Mouse (Mus musculus): ENCODE results near the gene Tsga10. TPM values are rescaled to one million over a fixed set of nuclear protein-coding genes. Genes with fewer than 3 reads are reported as not detected.

Tsga10 gene
- total RNA-seq, 2 experiments from 2014 or later, result 20.0 to 24.0 TPM

DNA sequence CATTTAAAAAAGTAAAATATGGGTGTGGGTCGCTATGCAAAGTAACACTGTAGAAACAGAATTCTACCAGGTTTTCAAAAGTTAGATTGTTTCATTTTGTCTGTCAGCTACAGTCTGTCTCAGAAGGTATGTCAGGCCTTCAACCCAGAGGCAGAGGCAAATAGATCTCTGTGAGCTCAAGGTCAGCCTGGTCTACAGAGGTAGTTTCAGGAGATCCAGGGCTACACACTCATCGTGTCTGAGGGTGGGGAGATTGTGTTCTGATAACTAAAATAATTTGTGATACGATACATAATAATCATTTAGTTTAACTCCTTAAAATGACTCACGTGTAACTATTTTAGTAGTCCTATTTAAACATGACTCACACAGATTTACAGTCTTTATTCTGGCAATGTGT lies 6.9 kb upstream of the Tsga10 start:
- intact Hi-C loops (cut with DNase I), result no loop called here
- no peak for DNase-seq (ENCODE audit: extremely low spot score in 1 of 2, low spot score in 2 of 2)
- TF ChIP-seq CTCF (IDR thresholded peaks at IDR 0.05), result no peak
- no peak overlapping the region for H3K27ac ChIP-seq
- no peak overlapping the region for H3K4me3 ChIP-seq

DNA sequence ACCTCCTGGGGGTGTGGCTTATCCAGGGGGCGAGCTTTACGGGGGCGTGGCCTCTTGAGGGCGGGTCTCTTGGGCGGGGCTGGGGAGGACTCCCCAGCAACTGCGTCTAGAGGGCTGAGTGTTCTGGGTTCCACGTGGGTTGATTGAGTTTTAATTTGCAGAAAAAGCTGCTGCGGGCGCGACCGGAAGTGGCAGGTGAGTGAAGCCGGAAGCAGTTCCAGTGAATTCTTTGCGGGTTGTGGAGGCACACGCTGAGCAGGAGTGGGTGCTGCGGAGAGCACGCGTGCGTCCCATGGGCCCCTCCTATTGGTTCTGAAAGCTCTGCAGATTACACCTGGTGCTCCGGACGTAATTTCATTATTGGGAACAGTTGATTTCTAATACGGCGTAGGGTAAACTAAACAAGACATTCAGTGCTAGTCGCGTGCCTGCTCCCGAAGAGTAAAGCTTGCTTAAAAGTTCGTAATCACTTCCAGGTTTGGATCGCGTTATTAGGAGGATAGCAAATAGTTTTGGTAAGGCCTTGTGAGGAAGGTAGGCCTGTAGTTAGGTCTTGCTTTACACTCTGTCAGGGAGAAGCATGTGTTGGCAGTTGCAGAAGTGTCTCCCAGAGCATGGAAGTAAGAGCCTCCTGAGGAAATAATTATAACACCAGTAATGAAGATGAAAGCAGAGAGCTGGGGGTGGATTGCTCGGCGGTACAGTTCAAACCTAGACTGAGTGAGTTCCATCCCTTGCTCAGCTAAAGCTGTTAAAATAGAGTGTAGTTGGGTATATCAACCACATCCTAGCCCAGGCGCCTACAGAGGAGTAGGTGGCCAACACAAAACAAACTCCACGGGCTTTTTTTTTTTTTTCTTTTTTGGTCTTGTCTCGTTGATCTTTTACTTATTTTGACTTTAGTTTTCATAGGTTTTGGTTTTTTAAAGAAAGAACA lies 6.2 kb upstream of the Tsga10 start:
- peak overlapping the region; percentile 58 for H3K4me3 ChIP-seq
- intact Hi-C loops (cut with DNase I), result no loop called here
- peak overlapping the region; percentile 66 for H3K27ac ChIP-seq
- DNase-seq (ENCODE audit: extremely low spot score in 1 of 2, low spot score in 2 of 2), result peak; percentile 68 to 82
- TF ChIP-seq CTCF (IDR thresholded peaks at IDR 0.05), result no peak; the same call in 1 of the 2 replicates

DNA sequence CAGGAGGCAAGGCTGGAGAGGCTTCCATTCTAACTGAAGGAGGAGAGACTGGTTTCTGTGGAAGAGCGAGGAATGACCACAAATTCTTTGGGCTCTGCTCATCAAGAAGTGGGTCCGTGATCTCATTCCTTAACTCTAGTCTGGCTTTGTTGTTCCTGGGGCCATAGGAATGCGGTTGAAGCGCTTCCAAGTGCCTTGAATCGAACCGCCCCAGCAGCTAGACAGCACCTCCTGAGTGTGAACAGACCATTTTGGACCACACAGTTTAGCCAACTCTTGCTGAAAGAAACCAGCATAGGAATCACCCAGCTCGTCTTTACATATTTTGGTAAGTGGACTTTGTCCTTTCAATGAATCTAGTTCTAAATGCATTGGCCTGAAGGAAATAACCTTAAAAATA lies 5.5 kb upstream of the Tsga10 start, which contains the start of gene Lipt1:
Lipt1 (plus strand) TSS at position 35 of the 400 bp plus-strand sequence.
- H3K4me3 ChIP-seq, result peak within 1 kb of the TSS; percentile 58
- TF ChIP-seq CTCF (IDR thresholded peaks at IDR 0.05), result no peak
- intact Hi-C loops (cut with DNase I), result no loop called here
- H3K27ac ChIP-seq, result peak within 1 kb of the TSS; percentile 66
- no peak for DNase-seq (ENCODE audit: extremely low spot score in 1 of 2, low spot score in 2 of 2)

DNA sequence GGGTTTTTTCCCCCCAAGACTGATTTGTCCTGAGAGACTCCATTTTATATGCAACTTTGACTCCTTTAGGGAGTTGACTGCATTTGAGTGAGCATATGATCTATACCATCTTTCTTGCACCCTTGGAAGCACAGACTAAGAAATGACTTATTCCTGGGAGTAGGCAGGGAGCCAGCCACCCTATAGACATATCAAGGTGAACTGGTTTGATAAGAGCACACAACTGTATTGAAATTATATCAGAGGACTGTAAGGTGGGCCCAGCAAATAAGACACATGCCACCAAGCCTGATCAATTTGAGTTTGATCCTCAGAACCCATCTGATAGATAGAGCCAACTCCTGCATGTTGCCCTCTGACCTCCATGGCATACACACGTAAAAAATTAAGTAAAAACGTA lies 3.1 kb upstream of the Tsga10 start:
- Histone ChIP-seq H3K4me3 (no peak overlapping the region), H3K27ac (no peak overlapping the region)
- intact Hi-C loops (cut with DNase I), result loop anchor here (5.0 kb wide), 1 partner anchor 192 kb away; no protein-coding TSS in a partner anchor
- TF ChIP-seq CTCF (IDR thresholded peaks at IDR 0.05), result no peak
- no peak for DNase-seq (ENCODE audit: extremely low spot score in 1 of 2, low spot score in 2 of 2)

DNA sequence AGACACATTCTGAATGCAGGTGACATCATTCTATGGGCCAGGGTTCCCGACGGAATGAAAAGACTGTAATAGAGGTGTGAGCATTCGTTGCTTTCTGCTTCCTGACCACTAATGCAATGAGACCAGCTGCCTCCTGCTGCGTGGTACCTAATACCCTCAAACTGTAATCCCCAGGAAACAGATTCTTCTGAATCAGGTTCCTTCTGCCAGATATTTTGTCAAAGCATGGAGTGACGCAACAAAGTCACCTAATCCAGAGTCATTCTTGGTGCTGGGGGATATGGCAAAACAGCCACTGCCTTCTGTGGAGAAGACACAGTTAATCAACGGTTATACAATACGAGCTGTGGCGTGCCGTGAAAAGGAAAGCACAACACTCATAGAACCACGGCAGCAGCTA lies 2.4 kb upstream of the Tsga10 start:
- Histone ChIP-seq H3K4me3 (no peak overlapping the region), H3K27ac (no peak overlapping the region)
- intact Hi-C loops (cut with DNase I), result loop anchor here (5.0 kb wide), 1 partner anchor 191 kb away; no protein-coding TSS in a partner anchor
- no peak for TF ChIP-seq CTCF (IDR thresholded peaks at IDR 0.05)
- no peak for DNase-seq (ENCODE audit: extremely low spot score in 1 of 2, low spot score in 2 of 2)

DNA sequence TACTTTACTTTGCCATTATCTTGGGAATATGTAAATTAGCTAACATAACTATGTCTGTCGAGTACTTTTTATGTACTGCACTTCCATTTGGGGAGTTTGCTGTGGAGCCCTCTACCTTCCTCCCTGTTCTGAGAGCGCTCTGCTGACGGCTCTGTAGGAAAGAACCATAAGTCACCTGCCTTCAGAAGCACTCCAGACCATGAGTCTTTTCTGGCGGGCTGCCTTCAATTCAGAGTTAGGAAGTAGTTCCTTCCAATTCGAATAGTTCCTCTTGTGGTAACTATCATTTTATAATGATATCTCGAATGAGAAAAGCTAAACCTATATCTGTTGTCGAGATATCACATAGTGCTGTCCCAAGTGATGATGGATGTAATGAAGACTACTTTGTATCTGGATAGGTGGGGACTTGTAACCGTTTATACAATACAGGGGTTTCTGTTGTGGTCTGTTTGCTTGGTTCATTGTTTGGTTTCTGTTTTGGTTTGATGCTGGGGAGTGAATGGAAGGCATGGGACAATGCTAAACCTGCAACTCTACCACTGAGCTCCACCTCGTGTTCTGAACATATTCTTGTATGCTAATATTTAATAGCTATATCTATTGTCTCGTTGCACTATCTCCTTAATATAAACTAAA lies 1.6 kb upstream of the Tsga10 start:
- Histone ChIP-seq H3K27ac (no peak overlapping the region), H3K4me3 (no peak overlapping the region)
- intact Hi-C loops (cut with DNase I), result loop anchor here (5.0 kb wide), 1 partner anchor 191 kb away; no protein-coding TSS in a partner anchor
- TF ChIP-seq CTCF (IDR thresholded peaks at IDR 0.05), result no peak
- no peak for DNase-seq (ENCODE audit: extremely low spot score in 1 of 2, low spot score in 2 of 2)

DNA sequence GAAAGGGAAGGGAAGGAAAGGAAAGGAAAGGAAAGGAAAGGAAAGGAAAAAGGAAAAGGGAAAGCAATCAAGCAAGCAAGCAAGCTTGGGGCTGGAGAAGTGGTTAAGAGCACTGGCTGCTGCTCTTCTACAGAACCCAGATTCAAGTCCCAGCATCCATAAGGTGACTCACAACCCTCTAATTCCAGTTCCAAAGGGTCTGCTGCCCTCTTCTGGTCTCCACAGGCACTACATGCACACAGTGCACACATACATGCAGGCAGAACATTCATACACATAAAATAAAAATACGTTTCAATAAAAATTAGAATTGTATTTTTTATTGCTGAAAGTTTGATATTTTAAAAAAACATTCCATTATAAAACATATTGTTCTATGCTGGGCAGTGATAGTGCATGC lies 827 bp upstream of the Tsga10 start:
- intact Hi-C loops (cut with DNase I), result loop anchor here (5.0 kb wide), 1 partner anchor 190 kb away; no protein-coding TSS in a partner anchor
- Histone ChIP-seq H3K4me3 (no peak overlapping the region), H3K27ac (no peak overlapping the region)
- peak; percentile 68 for TF ChIP-seq CTCF (IDR thresholded peaks at IDR 0.05)
- peak in 1 of 2 experiments; percentile 31 for DNase-seq (ENCODE audit: extremely low spot score in 1 of 2, low spot score in 2 of 2)

DNA sequence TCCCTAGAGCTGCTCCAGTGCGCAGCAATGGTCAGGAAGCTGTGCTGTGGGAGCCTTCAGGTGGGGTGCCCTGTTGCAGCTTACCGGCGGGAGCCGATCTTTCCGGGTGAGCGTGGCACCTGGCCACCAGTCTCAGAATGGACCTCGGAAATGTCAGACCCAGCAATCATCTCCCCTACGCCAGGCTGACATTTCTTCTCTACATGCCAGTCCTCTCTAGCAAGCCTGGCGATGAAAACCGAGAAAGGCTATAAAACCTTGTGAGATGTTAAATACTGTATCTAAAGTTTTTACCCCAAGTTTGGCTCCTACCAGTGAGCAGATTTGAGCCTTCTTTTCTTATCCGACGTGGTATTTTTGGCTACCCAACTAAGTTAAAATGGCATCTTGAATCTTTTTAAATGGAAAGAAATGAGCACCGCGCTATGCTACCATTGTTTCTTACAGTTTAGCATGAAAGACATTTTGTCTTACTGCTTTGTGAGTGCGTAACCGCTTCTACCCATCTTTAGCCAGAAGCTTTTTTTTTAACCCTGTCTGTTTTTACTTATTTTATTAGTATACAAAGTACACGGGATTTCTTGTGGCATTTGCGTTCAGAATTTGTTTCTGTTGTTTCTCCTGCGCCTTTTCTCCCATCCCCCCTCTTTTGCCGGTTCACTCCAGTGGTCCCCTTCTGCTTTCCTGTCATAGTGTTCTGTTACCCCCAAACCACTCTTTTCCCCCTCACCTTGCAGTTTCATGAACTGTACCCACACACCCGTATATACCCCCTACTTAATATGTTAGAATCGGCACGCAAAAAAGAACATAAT lies 621 bp downstream of the Tsga10 start:
- intact Hi-C loops (cut with DNase I), result loop anchor here (1.0 to 5.0 kb wide), 4 partner anchors 25 to 188 kb away; partner anchors contain the start of genes Mitd1 and Mrpl30
- DNase-seq (ENCODE audit: extremely low spot score in 1 of 2, low spot score in 2 of 2), result no peak
- H3K4me3 ChIP-seq, result peak overlapping the region; percentile 80
- no peak for TF ChIP-seq CTCF (IDR thresholded peaks at IDR 0.05)
- H3K27ac ChIP-seq, result peak overlapping the region; percentile 96

DNA sequence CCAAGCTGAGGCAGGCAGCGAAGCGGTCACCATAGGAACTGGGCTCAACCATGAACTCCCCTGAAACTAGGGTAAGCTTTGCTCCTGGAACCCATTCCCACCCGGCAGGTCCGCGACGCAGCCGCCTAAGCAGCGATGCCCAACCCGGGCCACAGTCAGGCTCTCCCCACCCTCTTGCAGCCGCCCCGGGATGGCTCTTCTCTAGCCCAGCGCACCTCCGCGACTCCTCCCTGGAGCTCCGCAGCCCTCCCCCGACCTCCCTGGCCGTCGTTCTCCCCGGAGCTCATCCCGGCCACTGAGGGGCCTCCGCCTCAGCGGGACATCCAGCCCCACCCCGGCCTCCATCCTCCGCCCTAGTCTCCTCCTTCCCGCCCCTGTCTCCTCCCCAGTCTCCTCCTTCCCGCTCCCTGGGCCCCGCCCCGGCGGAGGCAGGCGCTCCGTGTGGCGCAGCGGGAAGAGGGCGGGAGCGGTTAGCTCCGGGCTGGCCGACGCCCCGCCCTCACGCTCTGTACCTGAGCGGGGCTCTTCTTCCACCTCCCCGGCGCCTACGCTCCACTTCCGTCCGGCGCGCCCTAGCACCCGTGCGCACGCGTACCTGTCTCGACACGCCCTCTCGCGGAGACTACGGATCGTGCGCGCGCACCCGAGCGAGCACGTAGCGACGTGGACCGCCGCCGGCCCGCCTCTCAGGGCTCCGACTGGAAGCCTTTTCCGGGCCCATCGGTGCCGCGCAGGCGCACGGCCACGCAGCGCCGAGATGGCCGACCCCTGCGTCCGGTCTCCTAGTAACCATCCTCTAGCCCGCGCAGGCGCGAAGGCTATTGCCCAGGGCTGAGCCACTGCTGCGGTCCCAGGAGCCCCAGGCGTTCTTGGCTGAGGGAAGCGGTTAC lies 1.5 kb downstream of the Tsga10 start:
- peak; percentile 100 for DNase-seq (ENCODE audit: extremely low spot score in 1 of 2, low spot score in 2 of 2)
- peak; percentile 44 for TF ChIP-seq CTCF (IDR thresholded peaks at IDR 0.05)
- H3K27ac ChIP-seq, result peak overlapping the region; percentile 96
- H3K4me3 ChIP-seq, result peak overlapping the region; percentile 80
- intact Hi-C loops (cut with DNase I), result loop anchor here (1.0 to 5.0 kb wide), 4 partner anchors 26 to 187 kb away; partner anchors contain the start of genes Mitd1 and Mrpl30

DNA sequence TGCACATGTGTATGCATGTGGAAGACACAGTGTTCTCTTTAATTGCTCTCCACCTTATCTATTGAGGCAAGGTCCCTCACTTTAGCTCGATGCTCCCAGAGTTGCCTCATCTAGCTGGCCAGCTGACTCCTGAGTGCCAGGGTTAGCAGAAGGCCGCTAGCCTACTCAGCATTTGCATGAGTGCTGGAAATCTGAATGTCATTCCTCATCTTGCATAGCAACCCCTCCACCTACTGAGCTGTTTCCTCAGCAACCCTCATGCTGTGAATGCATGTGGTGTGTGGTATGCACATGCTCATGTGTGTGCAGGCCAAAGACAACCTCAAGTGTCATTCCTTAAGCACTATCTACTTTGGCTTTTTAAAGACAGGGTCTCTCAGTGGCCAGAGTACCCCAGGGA lies 15.5 kb downstream of the Tsga10 start:
- H3K4me3 ChIP-seq, result no peak overlapping the region
- no peak for DNase-seq (ENCODE audit: extremely low spot score in 1 of 2, low spot score in 2 of 2)
- intact Hi-C loops (cut with DNase I), result no loop called here
- no peak overlapping the region for H3K27ac ChIP-seq
- TF ChIP-seq CTCF (IDR thresholded peaks at IDR 0.05), result no peak
